Mouse (Mus musculus) liver, embryonic 14.5 days (tissue): Measurements from ENCODE around the gene Sarm1. TPM values are rescaled to one million over a fixed set of nuclear protein-coding genes. Genes with fewer than 3 reads are reported as not detected.

ENCODE experiments used
- ATAC-seq: fragments of 200-750 bp; cut with Nextera tagmentation; 2 replicates; pipeline ENCODE4 v1.8.0; 2017; ENCODE audit warnings: moderate number of reproducible peaks, mild to moderate bottlenecking, moderate library complexity; ENCODE audit not compliant: insufficient read depth
- DNase-seq, 3 experiments: peaks; one replicate each; pipeline ENCODE4 v3.0.0-alpha.2; 2012 to 2013; ENCODE audit warnings: low read depth in 3 of 3, low spot score in 3 of 3
- H3K27ac ChIP-seq: fragments of 300-500 bp; sonication (generic); 2 replicates; pipeline ENCODE4 v1.5.1; 2014; ENCODE audit warnings: moderate library complexity, mild to moderate bottlenecking, control low read depth, inconsistent platforms
- H3K27me3 ChIP-seq: fragments of 300-500 bp; sonication (generic); 2 replicates; pipeline ENCODE4 v1.6.1; 2014; ENCODE audit warnings: mild to moderate bottlenecking, low read length, moderate library complexity; ENCODE audit not compliant: control insufficient read depth, insufficient read depth
- H3K36me3 ChIP-seq: fragments of 300-500 bp; sonication (generic); replicated peaks from 2 replicates; pipeline ENCODE4 v1.6.1; 2014; ENCODE audit warnings: low read depth; ENCODE audit not compliant: control insufficient read depth, insufficient read depth
- H3K4me1 ChIP-seq, 2 experiments: fragments of 200-500 bp in 1 of 2; fragments of 300-500 bp in 1 of 2; sonication (generic) in 1 of 2; replicated peaks; 2 replicates each; pipeline ENCODE4 v1.6.1; 2012 to 2014; ENCODE audit warnings: antibody characterized with exemption in 1 of 2, inconsistent platforms in 1 of 2, low read length in 1 of 2; ENCODE audit not compliant: control insufficient read depth in 2 of 2, insufficient read depth in 2 of 2
- H3K4me2 ChIP-seq: fragments of 300-500 bp; sonication (generic); 2 replicates; pipeline ENCODE4 v1.6.1; 2014; ENCODE audit warnings: low read depth, mild to moderate bottlenecking, control low read depth, moderate library complexity
- H3K4me3 ChIP-seq, 2 experiments: fragments of 200-500 bp in 1 of 2; fragments of 300-500 bp in 1 of 2; sonication (generic) in 1 of 2; 2 replicates each; pipeline ENCODE4 v1.5.1; 2012 to 2014; ENCODE audit warnings: low read depth in 2 of 2, low read length in 2 of 2, mild to moderate bottlenecking in 2 of 2, control low read depth in 1 of 2, inconsistent platforms in 1 of 2, moderate library complexity in 1 of 2; ENCODE audit not compliant: insufficient read depth in 1 of 2
- H3K9ac ChIP-seq: fragments of 300-500 bp; sonication (generic); replicated peaks from 2 replicates; pipeline ENCODE4 v1.6.1; 2014; ENCODE audit warnings: mild to moderate bottlenecking, control low read depth, moderate library complexity
- H3K9me3 ChIP-seq: fragments of 300-500 bp; sonication (generic); 2 replicates; pipeline ENCODE4 v1.6.1; 2016; ENCODE audit warnings: low read length, mixed read lengths; ENCODE audit not compliant: control insufficient read depth
- CTCF ChIP-seq: IDR thresholded peaks from 2 replicates; pipeline ENCODE4 v1.5.1; 2016; ENCODE audit warnings: antibody characterized with exemption, low read depth, control low read depth
- EP300 ChIP-seq: IDR thresholded peaks from 2 replicates; pipeline ENCODE4 v1.6.1; 2016; ENCODE audit warnings: antibody characterized with exemption, low read depth
- WGBS: fragments of 180-500 bp; shearing (Covaris S2); extraction: QIAGEN DNeasy Blood & Tissue Kit; methylation state at CpG from one replicate; pipeline ENCODE4 v1.1.7; 2014; ENCODE audit not compliant: insufficient replicate concordance; 5-methylcytosine and 5-hydroxymethylcytosine counted together
- polyA plus RNA-seq, 2 experiments: library from polyadenylated mRNA; depleted of rRNA in 1 of 2; stranded (reverse) in 1 of 2; unstranded in 1 of 2; fragments of >200 nt; fragmentation: Nextera tagmentation in 1 of 2; extraction: Ambion mirVana in 1 of 2; gene quantifications; 2 replicates each; pipeline versions ENCODE4 v1.2.1 to v1.2.3; 2012 to 2014

Sarm1 gene
- polyA plus RNA-seq, 2 experiments, result 0.09 to 0.15 TPM

GRCm38 (mm10) chr11:78434052-78434451 lies 63.5 kb downstream of the Sarm1 start:
- H3K4me2 ChIP-seq, result no peak overlapping the region
- H3K4me1 ChIP-seq, result peaks cover 0 to 3% of the 10 kb centered on the region in 2 experiments; a peak in 1 of 4 replicates
- DNase-seq (no peak), ATAC-seq (no peak)
- no peak overlapping the region for H3K4me3 ChIP-seq
- no peaks in the 10 kb centered on the region for H3K9me3 ChIP-seq
- H3K27ac ChIP-seq, result no peak overlapping the region
- no peaks in the 10 kb centered on the region for H3K36me3 ChIP-seq
- H3K9ac ChIP-seq, result no peak overlapping the region
- 23% methylated on average over 4 of the region's 4 CpGs for WGBS
- no peaks in the 10 kb centered on the region for H3K27me3 ChIP-seq
- no peak for TF ChIP-seq CTCF
- no peak for TF ChIP-seq EP300

- Histone ChIP-seq H3K9ac (no peak overlapping the region), H3K27ac (no peak overlapping the region), H3K36me3 (no peaks in the 10 kb centered on the region), H3K9me3 (no peaks in the 10 kb centered on the region), H3K27me3 (no peaks in the 10 kb centered on the region), H3K4me2 (no peak overlapping the region), H3K4me1 (peaks cover 0 to 3% of the 10 kb centered on the region in 2 experiments; a peak in 1 of 4 replicates), H3K4me3 (no peak overlapping the region)
- TF ChIP-seq CTCF (no peak), EP300 (no peak)
- WGBS, result 68% methylated on average over 10 of the region's 10 CpGs
- no peak for ATAC-seq
- DNase-seq, result no peak
Measured at GRCm38 (mm10) chr11:78431176-78431575, 66.4 kb downstream of the Sarm1 start.

GRCm38 (mm10) chr11:78430195-78430878 lies 67.2 kb downstream of the Sarm1 start:
- Histone ChIP-seq H3K9ac (no peak overlapping the region), H3K27me3 (no peaks in the 10 kb centered on the region), H3K36me3 (no peaks in the 10 kb centered on the region), H3K4me3 (no peak overlapping the region), H3K4me2 (no peak overlapping the region), H3K27ac (no peak overlapping the region), H3K9me3 (no peaks in the 10 kb centered on the region), H3K4me1 (no peaks in the 10 kb centered on the region)
- no peak for TF ChIP-seq EP300
- no peak for TF ChIP-seq CTCF
- ATAC-seq (no peak), DNase-seq (no peak)
- WGBS, result 40% methylated on average over 11 of the region's 11 CpGs

- Histone ChIP-seq H3K9ac (no peak overlapping the region), H3K36me3 (no peaks in the 10 kb centered on the region), H3K9me3 (no peaks in the 10 kb centered on the region), H3K4me2 (no peak overlapping the region), H3K4me1 (no peaks in the 10 kb centered on the region), H3K27ac (no peak overlapping the region), H3K27me3 (no peaks in the 10 kb centered on the region), H3K4me3 (no peak overlapping the region)
- DNase-seq (no peak), ATAC-seq (no peak)
- TF ChIP-seq EP300 (no peak), CTCF (no peak)
- WGBS, result 57% methylated on average over 5 of the region's 5 CpGs
Measured at GRCm38 (mm10) chr11:78428309-78428708, 69.2 kb downstream of the Sarm1 start.

- Histone ChIP-seq H3K9me3 (no peaks in the 10 kb centered on the region), H3K27ac (no peak overlapping the region), H3K4me3 (no peak overlapping the region), H3K27me3 (no peaks in the 10 kb centered on the region), H3K9ac (no peak overlapping the region), H3K4me1 (no peaks in the 10 kb centered on the region), H3K36me3 (no peaks in the 10 kb centered on the region), H3K4me2 (no peak overlapping the region)
- DNase-seq (no peak), ATAC-seq (no peak)
- TF ChIP-seq CTCF (no peak), EP300 (no peak)
- 61% methylated on average over 6 of the region's 6 CpGs for WGBS
Measured at GRCm38 (mm10) chr11:78427655-78428054, 69.9 kb downstream of the Sarm1 start.
